Mouse (Mus musculus): Measurements from ENCODE around the gene Wdr18.
A peak's percentile ranks its signal among the peaks of the same experiment; 100 is the strongest.

Gene Wdr18

DNA sequence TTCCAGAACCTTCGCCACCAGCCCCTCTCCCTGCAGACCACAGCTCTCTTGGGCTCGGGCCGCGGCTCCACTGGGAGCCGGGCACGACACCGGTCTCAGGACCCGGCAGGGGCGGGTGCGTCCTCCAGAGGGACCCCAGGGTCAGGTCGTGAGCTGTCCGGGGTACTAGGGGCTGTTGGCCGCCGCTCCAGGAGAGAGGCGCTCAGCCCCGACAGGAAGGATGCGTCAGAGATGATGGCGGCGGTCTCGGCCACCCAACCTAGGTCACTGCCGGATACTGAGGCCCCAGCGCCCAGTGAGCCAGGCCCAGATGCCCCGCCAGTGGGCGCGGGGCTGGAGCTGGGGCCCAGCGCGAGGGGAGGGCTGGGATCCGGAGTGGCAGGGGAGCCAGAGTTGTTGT lies 17.4 kb downstream of the Wdr18 start:
- DNase-seq (ENCODE audit: low read depth), result no peak

DNA sequence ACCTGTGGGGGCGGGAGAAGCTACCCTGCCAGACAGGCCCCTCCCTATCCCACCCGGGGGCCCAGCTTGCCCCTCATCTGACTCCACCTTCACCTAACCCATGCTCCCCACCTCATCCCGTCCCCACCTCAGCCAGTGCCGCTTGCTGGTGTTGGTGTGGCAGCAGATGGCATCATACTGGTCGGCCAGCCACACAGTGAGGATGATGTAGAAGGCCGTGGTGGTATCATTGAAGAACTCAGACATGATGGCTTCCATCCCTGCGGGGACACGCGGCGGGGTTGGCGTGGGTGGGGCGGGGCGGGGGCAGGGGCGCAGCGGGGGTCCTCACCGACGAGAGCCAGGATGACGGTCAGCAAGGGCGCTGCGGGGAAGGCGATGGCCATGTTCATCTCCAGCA lies 18.1 kb downstream of the Wdr18 start:
- no peak for DNase-seq (ENCODE audit: low read depth)

GRCm38 (mm10) chr10:79979401-79980155 lies 19.6 kb downstream of the Wdr18 start:
- no peak for DNase-seq (ENCODE audit: low read depth)

DNA sequence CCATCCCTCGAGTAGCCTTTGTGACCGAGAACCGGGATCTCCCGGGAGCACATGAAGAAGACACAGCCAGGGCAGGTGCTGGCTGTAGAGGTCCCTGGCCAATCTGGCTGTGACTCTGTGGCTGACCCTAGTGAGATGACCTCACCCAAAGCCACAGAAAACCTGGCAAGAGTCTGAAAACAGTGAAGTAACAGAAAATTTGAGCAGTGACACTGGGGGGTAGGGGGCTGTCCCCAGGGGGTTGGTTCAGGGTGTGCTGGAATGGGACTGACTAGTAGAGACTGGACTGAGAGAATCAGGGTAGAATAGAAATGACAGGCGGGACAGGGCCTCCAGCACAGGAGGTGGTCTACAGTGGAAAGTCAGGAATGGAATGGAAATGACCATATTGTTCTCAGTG lies 23.3 kb downstream of the Wdr18 start:
- DNase-seq (ENCODE audit: low read depth), result no peak

GRCm38 (mm10) chr10:79983670-79984069 lies 23.7 kb downstream of the Wdr18 start:
- peak; percentile 87 for DNase-seq (ENCODE audit: low read depth)

DNA sequence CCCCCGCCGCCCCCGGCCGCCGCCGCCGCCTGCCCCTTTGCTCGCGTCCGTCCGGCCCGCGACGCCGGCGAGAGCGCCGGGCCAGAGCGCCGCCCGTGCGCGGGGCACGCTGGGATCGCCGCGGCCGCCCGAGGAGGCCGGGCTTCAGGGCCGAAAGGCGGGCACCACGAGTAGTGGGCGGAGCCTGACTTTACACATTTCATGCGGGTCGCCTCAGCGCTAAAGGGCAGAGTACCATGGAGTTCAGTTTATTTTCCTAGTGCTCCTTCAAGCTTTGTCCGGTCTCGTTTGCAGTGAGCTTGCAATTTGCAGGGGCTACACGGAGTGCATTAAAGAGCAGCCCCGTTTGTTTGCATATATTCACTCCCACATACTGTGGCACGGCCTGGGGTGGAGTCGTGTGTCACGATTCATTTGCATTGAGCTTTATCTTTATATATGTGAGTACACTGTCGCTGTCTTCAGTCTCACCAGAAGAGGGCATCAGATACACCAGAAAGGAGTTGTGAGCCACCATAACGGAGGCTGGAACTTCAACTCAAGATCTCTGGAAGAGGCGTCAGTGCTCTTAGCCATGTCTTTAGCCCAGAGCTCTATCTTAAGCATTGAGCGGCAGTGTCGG lies 24.4 kb downstream of the Wdr18 start, which contains the start of gene Tmem259:
Gene Tmem259, minus strand, starts transcription at position 136 of the 622 bp plus-strand sequence.
- no peak for DNase-seq (ENCODE audit: low read depth)

- DNase-seq (ENCODE audit: low read depth), result peak; percentile 99
These were observed 24.9 kb downstream of the Wdr18 start for GRCm38 (mm10) chr10:79984871-79985270.

GRCm38 (mm10) chr10:79985334-79986231 lies 25.6 kb downstream of the Wdr18 start:
- peak; percentile 84 for DNase-seq (ENCODE audit: low read depth)

DNA sequence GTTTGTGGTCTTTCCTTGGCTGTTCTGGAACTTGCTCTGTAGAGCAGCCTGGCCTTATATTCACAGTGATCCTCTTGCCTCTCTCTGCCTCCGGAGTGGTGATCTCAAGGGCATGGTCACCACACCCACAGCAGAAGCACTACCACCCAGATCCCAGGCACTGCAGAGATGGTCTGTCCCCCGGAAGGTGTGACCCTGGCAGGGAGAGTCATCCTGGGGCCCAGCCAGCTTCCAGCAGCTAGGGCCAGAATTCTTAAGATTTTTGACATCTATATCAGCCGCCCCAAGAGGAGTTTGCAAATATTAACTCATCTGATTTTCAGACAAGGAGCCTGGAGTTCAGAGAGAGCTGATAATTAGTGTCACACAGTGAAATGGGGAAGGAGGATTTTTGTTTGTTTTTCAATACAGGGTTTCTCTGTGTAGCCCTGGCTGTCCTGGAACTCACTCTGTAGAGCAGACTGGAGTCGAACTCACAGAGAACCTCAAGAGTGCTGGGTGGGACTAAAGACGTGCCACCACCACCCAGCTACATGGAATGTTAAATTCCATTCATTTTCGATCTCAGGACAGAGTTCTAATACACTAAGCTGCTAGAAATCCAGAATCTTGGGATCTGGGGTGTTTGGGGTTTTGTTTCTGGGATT lies 26.4 kb downstream of the Wdr18 start:
- no peak for DNase-seq (ENCODE audit: low read depth)

DNA sequence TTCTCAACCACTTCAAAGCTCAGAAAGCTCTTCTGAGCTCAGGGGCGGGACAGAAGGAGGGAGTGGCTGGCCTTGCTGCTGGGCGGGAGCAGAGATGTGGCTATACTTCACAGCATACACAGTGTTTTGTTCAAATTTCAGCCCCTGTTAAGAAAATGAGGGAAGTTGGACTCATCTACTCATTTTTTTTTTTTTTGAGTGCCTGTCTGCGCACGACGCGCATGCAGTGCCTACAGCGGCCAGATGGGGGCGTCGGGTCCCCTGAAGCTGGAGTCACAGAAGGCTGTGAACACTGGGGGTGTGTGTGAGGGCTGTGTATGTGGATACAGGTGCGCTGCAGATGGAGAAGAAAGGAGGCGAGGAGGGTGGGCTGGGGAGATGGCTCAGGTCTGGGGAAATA lies 27.0 kb downstream of the Wdr18 start:
- peak; percentile 96 for DNase-seq (ENCODE audit: low read depth)

- DNase-seq (ENCODE audit: low read depth), result peak; percentile 44
These were observed 28.0 kb downstream of the Wdr18 start for GRCm38 (mm10) chr10:79987771-79988505.

DNA sequence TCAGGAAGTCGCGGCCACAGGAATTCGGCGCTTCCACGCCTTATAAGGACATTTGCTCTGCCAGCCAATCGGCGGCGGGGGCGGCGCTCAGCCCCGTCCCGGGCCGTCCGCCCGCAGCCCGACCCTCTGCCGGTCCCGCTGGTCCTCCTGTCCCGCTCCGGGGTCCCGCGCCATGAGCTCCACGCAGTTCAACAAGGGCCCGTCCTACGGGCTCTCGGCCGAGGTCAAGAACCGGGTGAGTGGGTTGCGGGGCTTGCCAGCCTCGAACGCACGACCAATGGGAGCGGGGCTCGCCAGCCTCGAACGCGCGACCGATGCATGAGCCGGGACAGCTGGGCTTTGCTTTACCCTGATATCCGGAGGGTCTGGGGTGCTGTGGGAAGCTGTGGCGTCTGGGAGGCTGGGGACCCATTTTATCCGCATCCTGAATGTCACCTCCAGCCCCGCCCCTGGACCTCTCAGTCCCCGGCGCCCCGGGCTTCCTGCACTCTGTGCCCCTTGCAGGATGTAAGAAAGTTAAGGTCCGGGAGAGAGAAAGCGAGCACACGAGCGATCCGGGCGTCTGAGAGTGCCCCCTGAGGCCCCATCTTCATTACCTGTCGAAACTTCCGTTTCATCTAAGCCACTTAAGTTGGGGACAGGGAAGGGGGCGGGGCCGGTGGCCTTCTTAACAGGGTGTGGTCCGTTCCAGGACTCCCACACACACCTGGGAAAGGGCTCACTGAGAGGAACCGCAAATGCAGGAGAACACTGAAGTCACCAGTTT lies 28.7 kb downstream of the Wdr18 start, which contains the start of gene Cnn2:
Gene Cnn2, plus strand, starts transcription at position 79 of the 766 bp plus-strand sequence.
- DNase-seq (ENCODE audit: low read depth), result peak; percentile 63

- DNase-seq (ENCODE audit: low read depth), result no peak
These were observed 29.4 kb downstream of the Wdr18 start for GRCm38 (mm10) chr10:79989272-79989786.

- DNase-seq (ENCODE audit: low read depth), result no peak
These were observed 29.9 kb downstream of the Wdr18 start for GRCm38 (mm10) chr10:79989870-79990269.

DNA sequence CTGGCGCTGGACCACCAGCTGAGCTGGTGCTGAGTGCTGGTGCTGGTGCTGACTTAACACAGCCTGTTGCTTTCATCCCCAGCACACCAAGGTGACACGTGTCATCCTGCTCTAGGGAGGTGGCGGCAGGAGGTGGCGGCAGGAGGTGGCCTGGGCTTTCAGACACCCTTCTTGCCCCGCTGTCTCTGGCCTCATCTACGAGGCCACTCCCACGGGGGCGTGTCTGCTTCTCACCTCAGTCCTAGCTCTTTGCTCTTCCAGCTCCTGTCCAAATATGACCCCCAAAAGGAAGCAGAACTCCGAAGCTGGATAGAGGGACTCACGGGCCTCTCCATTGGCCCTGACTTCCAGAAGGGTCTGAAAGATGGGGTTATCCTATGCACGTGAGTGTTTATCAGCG lies 31.1 kb downstream of the Wdr18 start:
- DNase-seq (ENCODE audit: low read depth), result peak; percentile 29

GRCm38 (mm10) chr10:79991548-79991947 lies 31.6 kb downstream of the Wdr18 start:
- DNase-seq (ENCODE audit: low read depth), result peak; percentile 48

DNA sequence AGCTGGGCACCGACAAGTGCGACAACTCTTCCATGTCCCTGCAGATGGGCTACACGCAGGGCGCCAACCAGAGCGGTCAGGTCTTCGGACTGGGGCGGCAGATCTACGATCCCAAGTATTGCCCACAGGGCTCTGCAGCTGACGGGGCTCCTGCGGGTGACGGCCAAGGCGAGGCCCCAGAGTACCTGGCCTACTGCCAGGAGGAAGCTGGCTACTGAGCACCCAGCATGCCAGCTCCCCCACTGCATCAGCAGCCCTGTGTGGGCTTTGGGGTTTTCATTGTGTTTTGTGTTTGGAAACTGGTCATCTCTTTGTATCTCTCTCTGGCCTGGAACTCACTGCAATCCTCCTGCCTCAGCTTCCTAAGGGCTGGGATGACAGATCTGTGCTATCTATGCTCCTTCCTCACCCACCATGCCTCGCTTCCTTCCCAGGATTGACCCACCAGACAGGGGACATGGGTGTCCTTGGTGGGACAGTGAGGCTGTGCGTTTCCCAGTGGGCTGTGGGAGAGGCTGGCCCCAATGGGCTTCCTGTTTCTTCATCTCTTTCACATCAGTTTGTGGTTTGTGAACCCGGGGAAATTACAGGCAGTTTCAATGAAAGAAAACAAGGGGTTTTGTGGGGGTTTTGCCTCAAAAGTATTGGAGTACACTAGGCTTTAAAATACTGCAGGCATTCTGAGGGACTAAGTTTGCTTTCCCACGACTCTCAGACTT lies 34.6 kb downstream of the Wdr18 start:
- peak; percentile 73 for DNase-seq (ENCODE audit: low read depth)

DNA sequence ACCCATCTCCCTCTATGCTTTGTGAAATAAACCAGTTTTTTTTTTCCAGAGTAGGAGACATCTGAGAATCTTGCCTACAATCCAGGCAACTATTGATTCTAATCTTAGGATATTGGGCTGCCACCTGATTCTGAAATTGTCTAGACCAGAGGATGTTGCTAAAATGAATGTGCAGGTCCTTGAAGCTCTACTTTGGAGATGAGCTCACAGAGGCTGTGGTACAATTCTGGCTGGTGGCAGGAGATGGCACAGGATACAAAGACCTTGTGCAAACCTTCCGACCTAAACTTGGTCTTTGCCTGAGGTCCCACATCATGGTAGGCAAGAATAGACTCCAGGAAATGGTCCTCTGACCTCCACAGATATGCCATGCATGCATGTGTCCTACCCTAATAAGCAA lies 35.7 kb downstream of the Wdr18 start:
- DNase-seq (ENCODE audit: low read depth), result peak; percentile 51

- peak; percentile 96 for DNase-seq (ENCODE audit: low read depth)
These were observed 36.5 kb downstream of the Wdr18 start, which contains the start of gene Abca7 for GRCm38 (mm10) chr10:79996272-79997033. Gene Abca7, plus strand, starts transcription at chr10:79996494.
